In the genomic region with DNA sequence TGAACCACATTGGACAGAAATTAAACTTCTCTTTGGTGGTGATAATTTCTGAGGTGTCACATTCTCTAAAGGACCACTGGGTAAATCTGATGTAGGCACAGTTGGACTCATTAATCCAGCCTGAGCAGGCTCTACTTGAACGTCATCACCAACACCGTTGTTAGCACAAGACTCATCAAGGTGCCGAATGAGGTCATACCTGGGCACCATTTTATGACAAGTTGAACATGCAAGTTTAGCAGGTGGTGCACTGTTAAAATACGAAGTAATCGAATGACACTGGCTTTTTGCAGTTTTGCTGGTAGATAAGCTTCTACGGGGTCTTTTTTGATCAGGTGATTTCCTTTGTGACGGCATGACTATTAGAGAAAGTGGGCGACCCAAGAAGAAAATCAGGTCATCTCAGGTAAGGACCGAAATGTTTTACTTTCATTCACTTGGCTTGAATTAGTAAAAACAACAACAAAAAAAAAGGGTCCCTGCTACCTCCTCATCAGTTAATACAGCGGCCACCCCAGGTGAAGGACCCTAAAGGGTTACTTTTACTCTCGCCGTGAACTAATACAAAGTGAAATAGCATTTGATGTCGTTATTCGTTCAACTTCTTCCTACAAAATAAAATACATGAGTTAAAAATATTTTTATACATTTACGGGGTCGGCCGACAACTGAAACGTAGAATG, we compare ENCODE assay signal across 9 mouse cellular contexts. TPM values are rescaled to one million over a fixed set of nuclear protein-coding genes. Genes with fewer than 3 reads are reported as not detected.
DNase-seq lines count a peak whose midpoint lies in the region; ATAC-seq and TF ChIP-seq lines count a peak whose summit lies in the region.
"Had no signal": no experiment of that assay in that cellular context is flagged by ENCODE, and none has a peak within 500 bp of the region (broad histone marks: within the 10 kb centered on the region; RNA-seq: fewer than 3 reads in every experiment).

No protein-coding gene starts in this region.

- no peak for DNase-seq in heart, adult 2 months
- no peak for DNase-seq in heart, postnatal 10 days
- DNase-seq in liver, embryonic 13.5 days = no peak
- no peak for DNase-seq in left cerebral cortex, adult 18-20 months (ENCODE audit: low spot score in 2 of 2)
- DNase-seq in adrenal gland, adult 2 months = no peak

- peak overlapping the region; percentile 79 for H3K27ac ChIP-seq in heart, adult 2 months
- H3K27ac ChIP-seq in ES-Bruce4 (ENCODE audit: insufficient read depth, low read length) = no peak overlapping the region
- peak overlapping the region; percentile 92 for H3K27ac ChIP-seq in forebrain, embryonic 13.5 days
- H3K27ac ChIP-seq in liver, embryonic 13.5 days = peak overlapping the region; percentile 91
- peak overlapping the region; percentile 97 for H3K27ac ChIP-seq in stomach, embryonic 14.5 days (ENCODE audit: low read length)

- ATAC-seq in forebrain, embryonic 13.5 days = peak; percentile 37
- ATAC-seq in liver, embryonic 13.5 days (ENCODE audit: low read depth) = no peak
- ATAC-seq in stomach, embryonic 14.5 days (ENCODE audit: insufficient number of reproducible peaks, insufficient read depth, low FRiP score, low read depth) = no peak; the same call in 1 of the 2 replicates

- peak overlapping the region; percentile 56 for H3K4me3 ChIP-seq in heart, adult 2 months
- H3K4me3 ChIP-seq in ES-Bruce4 (ENCODE audit: low read depth, low read length) = peak overlapping the region; percentile 67
- H3K4me3 ChIP-seq in forebrain, embryonic 13.5 days = peak overlapping the region; percentile 67
- H3K4me3 ChIP-seq in liver, embryonic 13.5 days (replicated peaks) = peak overlapping the region; percentile 76
- H3K4me3 ChIP-seq in stomach, embryonic 14.5 days (ENCODE audit: low read depth, low read length) = peak overlapping the region; percentile 63

- H3K36me3 ChIP-seq in heart, adult 2 months (ENCODE audit: control insufficient read depth, insufficient read depth, low read length) = no peaks in the 10 kb centered on the region
- peaks cover 18% of the 10 kb centered on the region for H3K36me3 ChIP-seq in ES-Bruce4 (ENCODE audit: control insufficient read depth, insufficient read depth, low read length, poor library complexity, severe bottlenecking)
- peaks cover 48% of the 10 kb centered on the region for H3K36me3 ChIP-seq in forebrain, embryonic 13.5 days (ENCODE audit: poor library complexity, severe bottlenecking)
- H3K36me3 ChIP-seq in liver, embryonic 13.5 days = peaks cover 41% of the 10 kb centered on the region
- H3K36me3 ChIP-seq in stomach, embryonic 14.5 days (ENCODE audit: control insufficient read depth, insufficient read depth, low read length) = peaks cover 17% of the 10 kb centered on the region

- H3K79me2 ChIP-seq in heart, adult 2 months (replicated peaks; ENCODE audit: control insufficient read depth, insufficient read depth, low read length) = no peaks in the 10 kb centered on the region

- peak overlapping the region; percentile 97 for H3K9ac ChIP-seq in heart, adult 2 months (ENCODE audit: low read depth, low read length)
- H3K9ac ChIP-seq in ES-Bruce4 (ENCODE audit: low read depth, poor library complexity, severe bottlenecking) = peak overlapping the region; percentile 20
- peak overlapping the region; percentile 83 for H3K9ac ChIP-seq in forebrain, embryonic 13.5 days
- H3K9ac ChIP-seq in liver, embryonic 13.5 days = peak overlapping the region; percentile 82
- peak overlapping the region; percentile 73 for H3K9ac ChIP-seq in stomach, embryonic 14.5 days (replicated peaks; ENCODE audit: low read depth, low read length)

- 8% methylated on average over 18 of the region's 18 CpGs for WGBS in heart, adult 2 months
- WGBS in forebrain, embryonic 13.5 days = 12% methylated on average over 18 of the region's 18 CpGs
- WGBS in liver, embryonic 13.5 days (ENCODE audit: insufficient replicate concordance) = 11% methylated on average over 18 of the region's 18 CpGs
- 9% methylated on average over 18 of the region's 18 CpGs for WGBS in stomach, embryonic 14.5 days

- TF ChIP-seq CTCF in heart, adult 2 months (IDR thresholded peaks at IDR 0.05) = no peak
- no peak for TF ChIP-seq CTCF in ES-Bruce4 (IDR thresholded peaks at IDR 0.05; ENCODE audit: low read depth, low read length)

- no peaks in the 10 kb centered on the region for H3K27me3 ChIP-seq in heart, adult 2 months (ENCODE audit: control insufficient read depth, insufficient read depth, low read length)
- H3K27me3 ChIP-seq in ES-Bruce4 (ENCODE audit: control insufficient read depth, insufficient read depth, low read length, poor library complexity, severe bottlenecking) = no peaks in the 10 kb centered on the region
- H3K27me3 ChIP-seq in forebrain, embryonic 13.5 days = no peaks in the 10 kb centered on the region
- H3K27me3 ChIP-seq in liver, embryonic 13.5 days = no peaks in the 10 kb centered on the region
- no peaks in the 10 kb centered on the region for H3K27me3 ChIP-seq in stomach, embryonic 14.5 days (ENCODE audit: control insufficient read depth, insufficient read depth, low read length)
- H3K27me3 ChIP-seq: Patski had no signal

- TF ChIP-seq POLR2A in heart, adult 2 months (IDR thresholded peaks at IDR 0.05; ENCODE audit: insufficient read depth, low read depth, low read length) = no peak
- TF ChIP-seq POLR2A in ES-Bruce4 (IDR thresholded peaks at IDR 0.05; ENCODE audit: insufficient read depth, low read length) = no peak

- intact Hi-C loops in heart, adult 2 months (cut with DNase I) = no loop called here
- intact Hi-C loops in heart, postnatal 10 days (cut with DNase I) = loop anchor here (5.0 kb wide), 1 partner anchor 86 kb away; the partner anchor contains the start of gene Mtmr10

- H3K9me3 ChIP-seq in ES-Bruce4 (replicated peaks; ENCODE audit: control insufficient read depth, insufficient read depth, low read length, poor library complexity, severe bottlenecking) = no peaks in the 10 kb centered on the region
- no peaks in the 10 kb centered on the region for H3K9me3 ChIP-seq in forebrain, embryonic 13.5 days (replicated peaks)
- no peaks in the 10 kb centered on the region for H3K9me3 ChIP-seq in liver, embryonic 13.5 days (replicated peaks)
- no peaks in the 10 kb centered on the region for H3K9me3 ChIP-seq in stomach, embryonic 14.5 days (ENCODE audit: control insufficient read depth, low read depth, low read length)

- peak overlapping the region; percentile 69 for H3K4me2 ChIP-seq in forebrain, embryonic 13.5 days
- H3K4me2 ChIP-seq in liver, embryonic 13.5 days = peak overlapping the region; percentile 68
- H3K4me2 ChIP-seq in stomach, embryonic 14.5 days (replicated peaks; ENCODE audit: low read depth, low read length) = peak overlapping the region; percentile 67

- H3K4me1 ChIP-seq in heart, adult 2 months (ENCODE audit: control insufficient read depth, insufficient read depth, low read length) = peaks cover 3% of the 10 kb centered on the region
- no peaks in the 10 kb centered on the region for H3K4me1 ChIP-seq in ES-Bruce4 (ENCODE audit: control insufficient read depth, insufficient read depth, low read length)
- H3K4me1 ChIP-seq in forebrain, embryonic 13.5 days = peaks cover 10% of the 10 kb centered on the region
- peaks cover 11% of the 10 kb centered on the region for H3K4me1 ChIP-seq in liver, embryonic 13.5 days (replicated peaks)
- peaks cover 6% of the 10 kb centered on the region; the same call in 1 of the 2 replicates for H3K4me1 ChIP-seq in stomach, embryonic 14.5 days (ENCODE audit: control insufficient read depth, insufficient read depth, low read length)

- no peak for TF ChIP-seq EP300 in heart, adult 2 months (IDR thresholded peaks at IDR 0.05; ENCODE audit: insufficient read depth, low read depth, low read length)
- no peak for TF ChIP-seq EP300 in ES-Bruce4 (IDR thresholded peaks at IDR 0.05; ENCODE audit: insufficient read depth, low read depth, low read length)

RNA-seq across cellular contexts. Expression of gene Fan1, which starts 0.6 kb away (rescaled TPM):
- 1 to 10 TPM; 8.2 to 9.6 TPM for total RNA-seq in heart, adult 2 months (2021)
- 2.1 and 4.3 TPM in 2 replicates for polyA plus RNA-seq in heart, adult 2 months (2012; rRNA removed)
- 1 to 10 TPM; 7.4 to 7.8 TPM for total RNA-seq in heart, postnatal 10 days (2021)
- polyA plus RNA-seq in ES-Bruce4 (2011; ENCODE audit: insufficient read depth, insufficient read length, low read depth, missing spikeins) = 6.4 and 6.6 TPM in 2 replicates
- polyA plus RNA-seq in forebrain, embryonic 13.5 days (2015; fragmentation: Nextera tagmentation; extraction: Ambion mirVana) = 8.6 and 9.1 TPM in 2 replicates
- polyA plus RNA-seq in liver, embryonic 13.5 days (2015; fragmentation: Nextera tagmentation; extraction: Ambion mirVana) = 1.5 and 1.9 TPM in 2 replicates
- polyA plus RNA-seq in stomach, embryonic 14.5 days (2014; fragmentation: Nextera tagmentation; extraction: Ambion mirVana) = 9.4 and 11.7 TPM in 2 replicates
- 10 to 100 TPM; 10.6 to 10.7 TPM for total RNA-seq in left cerebral cortex, adult 18-20 months (2021)
- total RNA-seq in adrenal gland, adult 2 months (2021) = 1 to 10 TPM; 4.7 to 8.9 TPM
- 2.0 and 2.6 TPM in 2 replicates for polyA plus RNA-seq in adrenal gland, adult 2 months (2012; rRNA removed)

RNA-seq across cellular contexts. Expression of gene Mphosph10, which starts 18.8 kb away (rescaled TPM):
- total RNA-seq in heart, adult 2 months (2021) = 10 to 100 TPM; 10.8 to 15.3 TPM
- polyA plus RNA-seq in heart, adult 2 months (2012; rRNA removed) = 0.66 and 2.0 TPM in 2 replicates
- total RNA-seq in heart, postnatal 10 days (2021) = 10 to 100 TPM; 14.1 to 14.9 TPM
- polyA plus RNA-seq in ES-Bruce4 (2011; ENCODE audit: insufficient read depth, insufficient read length, low read depth, missing spikeins) = 75.5 and 81.2 TPM in 2 replicates
- 38.0 and 39.3 TPM in 2 replicates for polyA plus RNA-seq in forebrain, embryonic 13.5 days (2015; fragmentation: Nextera tagmentation; extraction: Ambion mirVana)
- polyA plus RNA-seq in liver, embryonic 13.5 days (2015; fragmentation: Nextera tagmentation; extraction: Ambion mirVana) = 36.2 and 49.6 TPM in 2 replicates
- polyA plus RNA-seq in stomach, embryonic 14.5 days (2014; fragmentation: Nextera tagmentation; extraction: Ambion mirVana) = 34.7 and 40.1 TPM in 2 replicates
- total RNA-seq in left cerebral cortex, adult 18-20 months (2021) = 10 to 100 TPM; 18.2 to 22.4 TPM
- total RNA-seq in adrenal gland, adult 2 months (2021) = 10 to 100 TPM; 23.8 to 34.2 TPM
- polyA plus RNA-seq in adrenal gland, adult 2 months (2012; rRNA removed) = 0.06 and 0.10 TPM in 2 replicates

RNA-seq across cellular contexts. Expression of gene Mcee, which starts 19.1 kb away (rescaled TPM):
- 100 to 1,000 TPM; 169 to 198 TPM for total RNA-seq in heart, adult 2 months (2021)
- 92.4 and 134 TPM in 2 replicates for polyA plus RNA-seq in heart, adult 2 months (2012; rRNA removed)
- 100 to 1,000 TPM; 132 TPM for total RNA-seq in heart, postnatal 10 days (2021)
- 32.4 and 38.6 TPM in 2 replicates for polyA plus RNA-seq in ES-Bruce4 (2011; ENCODE audit: insufficient read depth, insufficient read length, low read depth, missing spikeins)
- polyA plus RNA-seq in forebrain, embryonic 13.5 days (2015; fragmentation: Nextera tagmentation; extraction: Ambion mirVana) = 39.1 and 44.9 TPM in 2 replicates
- 42.3 and 45.1 TPM in 2 replicates for polyA plus RNA-seq in liver, embryonic 13.5 days (2015; fragmentation: Nextera tagmentation; extraction: Ambion mirVana)
- 74.6 and 78.5 TPM in 2 replicates for polyA plus RNA-seq in stomach, embryonic 14.5 days (2014; fragmentation: Nextera tagmentation; extraction: Ambion mirVana)
- 10 to 100 TPM; 42.1 to 44.3 TPM for total RNA-seq in left cerebral cortex, adult 18-20 months (2021)
- total RNA-seq in adrenal gland, adult 2 months (2021) = 10 to 100 TPM; 77.1 to 93.6 TPM
- 9.4 and 12.9 TPM in 2 replicates for polyA plus RNA-seq in adrenal gland, adult 2 months (2012; rRNA removed)

Comparison
In these comparisons a context has a peak if more than half of its experiments do, and no peak if none do; other contexts are left out.
1. H3K9ac ChIP-seq: peak in every context shown above with its lines; median percentile 97 in heart, adult 2 months; 83 in forebrain, embryonic 13.5 days; 82 in liver, embryonic 13.5 days; 73 in stomach, embryonic 14.5 days; 20 in ES-Bruce4.
2. RNA of gene Mphosph10, which starts 18.8 kb away (polyA plus RNA-seq): 75.5 to 81.2 TPM in ES-Bruce4, 38.0 to 39.3 TPM in forebrain, embryonic 13.5 days, 36.2 to 49.6 TPM in liver, embryonic 13.5 days and 34.7 to 40.1 TPM in stomach, embryonic 14.5 days; 0.66 to 2.0 TPM in heart, adult 2 months and 0.06 to 0.10 TPM in adrenal gland, adult 2 months; every median in the first group is over 10 times any median in the second.
3. Peak in every context shown above with its lines, with median percentiles within 50 percentile points of each other: H3K4me3 ChIP-seq and H3K4me2 ChIP-seq.